Mouse (Mus musculus): ENCODE measurements around the gene Gpd2.

GRCm38 (mm10) chr2:57229647-57230240 lies 7.7 kb upstream of the Gpd2 start:
- TF ChIP-seq CTCF (IDR thresholded peaks at IDR 0.05; ENCODE audit: control insufficient read depth, insufficient read depth, insufficient replicate concordance, low read depth, low read length) (no peak), POLR2A (IDR thresholded peaks at IDR 0.05; ENCODE audit: control insufficient read depth, low read depth, low read length) (no peak)
